Mouse (Mus musculus) pancreas, adult 10 weeks (tissue): ENCODE measurements around the gene Taf4. TPM values are rescaled to one million over a fixed set of nuclear protein-coding genes. Genes with fewer than 3 reads are reported as not detected.

ENCODE experiments used
- polyA plus RNA-seq: library from polyadenylated mRNA; stranded (reverse); fragments of 350-450 nt; fragmentation: Illumina TruSeq; extraction: RNeasy Lipid Tissue Mini Kit (QIAGEN cat#74804); gene quantifications from one replicate; pipeline ENCODE4 v1.2.3, GENCODE M21; 2015; ENCODE audit warnings: low read depth, low replicate concordance; ENCODE audit not compliant: insufficient read depth

Gene Taf4
- polyA plus RNA-seq: 8.8 TPM

GRCm38 (mm10) chr2:179976628-179977343, at the start of gene Taf4:
Gene Taf4 (minus strand): TSS chr2:179976646.

DNA sequence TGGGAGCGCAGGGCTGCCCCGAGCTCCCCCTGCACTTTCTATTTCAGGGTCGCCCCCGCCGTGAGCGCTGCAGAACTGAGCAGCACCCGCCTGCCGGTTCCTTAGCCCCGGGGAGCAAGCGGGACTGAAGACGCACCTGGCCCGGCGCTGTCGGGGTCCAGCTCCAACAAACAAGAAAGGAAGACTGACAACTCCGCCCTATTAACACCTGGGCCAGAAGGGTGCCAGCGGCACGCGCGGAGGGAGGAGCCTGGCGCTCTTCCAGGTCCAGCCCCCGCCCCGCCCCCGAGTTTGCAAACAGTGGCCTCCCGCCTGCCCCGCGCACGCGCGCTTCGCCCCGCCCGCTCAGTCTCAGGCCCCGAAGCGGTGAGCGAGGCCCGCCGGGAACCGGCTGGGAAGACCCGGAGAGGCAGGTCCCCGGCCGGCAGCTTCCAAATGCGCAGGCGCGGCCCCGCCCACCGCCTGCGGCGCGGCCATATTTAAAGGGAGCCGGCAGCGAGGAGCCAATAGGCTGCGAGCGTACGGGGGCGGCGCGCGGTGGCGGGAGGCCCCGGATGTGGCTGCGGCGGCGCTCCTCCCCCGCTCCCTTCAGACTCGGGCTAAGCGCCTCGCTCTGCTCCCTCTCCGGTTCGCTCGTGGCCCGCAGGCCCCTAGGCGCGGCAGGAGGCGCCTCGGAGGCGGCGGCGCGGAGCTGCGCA, 48.1 kb upstream of the Taf4 start, which contains the start of gene Lsm14b:
Gene Lsm14b, plus strand, starts transcription at position 587 of the 698 bp plus-strand sequence.

Other genes starting within 250 kb of the Taf4 start
- gene Lsm14b, start 48.3 kb upstream of the Taf4 start, polyA plus RNA-seq: 9.6 TPM
- 46.3 TPM for gene Psma7, start 65.8 kb upstream of the Taf4 start, polyA plus RNA-seq
- gene Ss18l1, start 65.9 kb upstream of the Taf4 start, polyA plus RNA-seq: 1.3 TPM
- gene Mtg2, start 93.9 kb upstream of the Taf4 start, polyA plus RNA-seq: 8.2 TPM
- gene Hrh3, start 127.8 kb upstream of the Taf4 start, polyA plus RNA-seq: not detected
- 13.8 TPM for gene Osbpl2, start 142.7 kb upstream of the Taf4 start, polyA plus RNA-seq
- gene Adrm1, start 194.8 kb upstream of the Taf4 start, polyA plus RNA-seq: 27.7 TPM
- gene Lama5, start 249.2 kb upstream of the Taf4 start, polyA plus RNA-seq: 23.8 TPM